Mouse (Mus musculus) myocyte (in vitro differentiated cells): Measurements from ENCODE around the gene Cacna2d2.

Experiments
- CEBPB ChIP-seq: IDR thresholded peaks from 2 replicates; pipeline ENCODE4 v1.6.1; 2011; ENCODE audit warnings: mild to moderate bottlenecking, moderate library complexity; ENCODE audit not compliant: poor library complexity, insufficient read depth, severe bottlenecking
- E2F4 ChIP-seq: IDR thresholded peaks from one replicate; pipeline ENCODE4 v1.6.1; 2011; ENCODE audit warnings: mild to moderate bottlenecking, control low read depth, moderate library complexity; ENCODE audit not compliant: insufficient read depth
- MAX ChIP-seq: IDR thresholded peaks from one replicate; pipeline ENCODE4 v1.6.1; 2011; ENCODE audit warnings: low read depth, mild to moderate bottlenecking, control low read depth
- MYOD1 ChIP-seq, 3 experiments: IDR thresholded peaks; one replicate each; pipeline ENCODE4 v1.6.1; 2011; ENCODE audit warnings: control low read depth in 2 of 3, low read depth in 2 of 3, mild to moderate bottlenecking in 2 of 3, moderate library complexity in 1 of 3; ENCODE audit not compliant: insufficient read length in 2 of 3, control insufficient read depth in 1 of 3
- MYOG ChIP-seq, 3 experiments: IDR thresholded peaks; one replicate each; pipeline ENCODE4 v1.6.1; 2011; ENCODE audit warnings: control low read depth in 2 of 3, low read depth in 2 of 3, mild to moderate bottlenecking in 2 of 3; ENCODE audit not compliant: insufficient read length in 2 of 3, control insufficient read depth in 1 of 3, insufficient read depth in 1 of 3
- POLR2A ChIP-seq: IDR thresholded peaks from one replicate; pipeline ENCODE4 v1.6.1; 2011; ENCODE audit warnings: low read depth, mild to moderate bottlenecking, control low read depth, moderate library complexity; ENCODE audit not compliant: insufficient read length
- POLR2AphosphoS2 ChIP-seq: IDR thresholded peaks from one replicate; pipeline ENCODE4 v1.6.1; 2011; ENCODE audit warnings: low read depth, control low read depth; ENCODE audit not compliant: insufficient read length
- REST ChIP-seq: IDR thresholded peaks from one replicate; pipeline ENCODE4 v1.6.1; 2011; ENCODE audit warnings: mild to moderate bottlenecking, control low read depth, moderate library complexity; ENCODE audit not compliant: insufficient read depth, insufficient read length
- SRF ChIP-seq: IDR thresholded peaks from one replicate; pipeline ENCODE4 v1.6.1; 2011; ENCODE audit warnings: low read depth; ENCODE audit not compliant: control insufficient read depth, insufficient read length
- TCF12 ChIP-seq: IDR thresholded peaks from one replicate; pipeline ENCODE4 v1.6.1; 2011; ENCODE audit warnings: mild to moderate bottlenecking, control low read depth; ENCODE audit not compliant: poor library complexity, insufficient read depth, severe bottlenecking
- TCF3 ChIP-seq: IDR thresholded peaks from one replicate; pipeline ENCODE4 v1.6.1; 2011; ENCODE audit warnings: low read depth, control low read depth; ENCODE audit not compliant: insufficient read length
- USF1 ChIP-seq: IDR thresholded peaks from one replicate; pipeline ENCODE4 v1.6.1; 2011; ENCODE audit warnings: low read depth, mild to moderate bottlenecking, control low read depth, moderate library complexity

DNA sequence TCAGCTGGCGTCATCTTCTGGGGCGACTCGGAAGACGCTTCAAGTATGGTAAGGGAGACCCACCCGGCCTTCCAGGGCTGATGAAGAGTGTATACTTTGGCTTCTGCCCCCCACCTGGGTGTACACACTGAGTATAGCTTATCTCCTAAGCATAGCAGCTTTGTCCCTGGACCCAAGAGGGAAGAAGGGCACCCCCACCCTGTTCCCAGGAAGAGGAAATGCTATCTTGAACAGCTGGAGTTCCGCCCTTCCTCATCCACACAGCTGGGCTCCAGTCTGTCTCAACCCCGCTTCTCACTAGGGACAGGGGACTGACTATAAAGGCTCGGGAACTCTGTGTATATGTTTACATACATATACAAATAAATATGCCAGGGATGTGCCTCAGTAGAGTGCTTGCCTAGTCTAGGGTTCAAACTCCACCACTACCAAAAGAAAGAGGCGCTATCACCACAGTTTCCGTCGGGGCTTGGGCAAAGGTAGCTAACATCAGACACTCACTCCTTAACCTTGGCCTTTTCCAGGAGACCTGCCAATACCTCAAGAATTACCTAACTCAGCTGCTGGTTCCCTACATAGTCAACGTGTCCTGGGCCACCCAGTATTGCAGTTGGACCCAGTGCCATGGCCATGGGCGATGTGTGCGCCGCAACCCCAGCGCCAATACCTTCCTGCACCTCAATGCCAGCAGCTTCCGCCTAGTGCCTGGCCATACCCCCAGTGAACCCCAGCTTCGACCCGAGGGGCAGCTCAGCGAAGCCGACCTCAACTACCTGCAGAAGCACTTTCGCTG lies 172.3 kb downstream of the Cacna2d2 start:
- no peak for TF ChIP-seq POLR2A
- no peak for TF ChIP-seq MYOG (IDR thresholded peaks at IDR 0.05; ENCODE audit: control insufficient read depth in 1 of 3, insufficient read depth in 1 of 3, insufficient read length in 2 of 3, low read depth in 2 of 3)
- TF ChIP-seq MYOD1 (IDR thresholded peaks at IDR 0.05; ENCODE audit: control insufficient read depth in 1 of 3, insufficient read length in 2 of 3, low read depth in 2 of 3), result no peak
- no peak for TF ChIP-seq USF1
- no peak for TF ChIP-seq POLR2AphosphoS2
- TF ChIP-seq MAX, result no peak
- no peak for TF ChIP-seq CEBPB
- TF ChIP-seq REST, result no peak
- TF ChIP-seq E2F4, result no peak
- no peak for TF ChIP-seq SRF
- no peak for TF ChIP-seq TCF12
- TF ChIP-seq TCF3, result no peak
